Mouse (Mus musculus): Measurements from ENCODE around the gene Sugct.

Gene Sugct

GRCm38 (mm10) chr13:17038341-17038740, 657.0 kb downstream of the Sugct start:
- DNase-seq (ENCODE audit: low spot score), result no peak

GRCm38 (mm10) chr13:17037899-17038298, 657.5 kb downstream of the Sugct start:
- no peak for DNase-seq (ENCODE audit: low spot score)

- DNase-seq (ENCODE audit: low spot score), result no peak
These were observed 664.6 kb downstream of the Sugct start for GRCm38 (mm10) chr13:17030761-17031160.

- DNase-seq (ENCODE audit: low spot score), result peak; percentile 41
These were observed 666.8 kb downstream of the Sugct start for GRCm38 (mm10) chr13:17028595-17028994.

GRCm38 (mm10) chr13:17027846-17028529, 667.4 kb downstream of the Sugct start:
- DNase-seq (ENCODE audit: low spot score), result no peak

- DNase-seq (ENCODE audit: low spot score), result no peak
These were observed 668.4 kb downstream of the Sugct start for GRCm38 (mm10) chr13:17027001-17027400.

GRCm38 (mm10) chr13:16996464-16996863, 698.9 kb downstream of the Sugct start:
- DNase-seq (ENCODE audit: low spot score), result no peak

GRCm38 (mm10) chr13:16995321-16995720, 700.0 kb downstream of the Sugct start:
- DNase-seq (ENCODE audit: low spot score), result no peak

GRCm38 (mm10) chr13:16977743-16978142, 717.6 kb downstream of the Sugct start:
- DNase-seq (ENCODE audit: low spot score), result no peak

- no peak for DNase-seq (ENCODE audit: low spot score)
These were observed 724.1 kb downstream of the Sugct start for GRCm38 (mm10) chr13:16971277-16971676.

- DNase-seq (ENCODE audit: low spot score), result no peak
These were observed 726.4 kb downstream of the Sugct start for GRCm38 (mm10) chr13:16968995-16969394.

- no peak for DNase-seq (ENCODE audit: low spot score)
These were observed 730.4 kb downstream of the Sugct start for GRCm38 (mm10) chr13:16964823-16965475.

GRCm38 (mm10) chr13:16952045-16952444, 743.3 kb downstream of the Sugct start:
- no peak for DNase-seq (ENCODE audit: low spot score)

- no peak for DNase-seq (ENCODE audit: low spot score)
These were observed 755.9 kb downstream of the Sugct start for GRCm38 (mm10) chr13:16939466-16939811.

GRCm38 (mm10) chr13:16938552-16939465, 756.5 kb downstream of the Sugct start:
- DNase-seq (ENCODE audit: low spot score), result no peak

GRCm38 (mm10) chr13:16937422-16938202, 757.7 kb downstream of the Sugct start:
- DNase-seq (ENCODE audit: low spot score), result no peak

GRCm38 (mm10) chr13:16935029-16935428, 760.3 kb downstream of the Sugct start:
- no peak for DNase-seq (ENCODE audit: low spot score)

GRCm38 (mm10) chr13:16933600-16933999, 761.8 kb downstream of the Sugct start:
- DNase-seq (ENCODE audit: low spot score), result no peak

- no peak for DNase-seq (ENCODE audit: low spot score)
These were observed 774.0 kb downstream of the Sugct start for GRCm38 (mm10) chr13:16921305-16921704.

GRCm38 (mm10) chr13:16915697-16916096, 779.7 kb downstream of the Sugct start:
- DNase-seq (ENCODE audit: low spot score), result no peak

GRCm38 (mm10) chr13:16912214-16912613, 783.1 kb downstream of the Sugct start:
- no peak for DNase-seq (ENCODE audit: low spot score)

GRCm38 (mm10) chr13:16906974-16907373, 788.4 kb downstream of the Sugct start:
- DNase-seq (ENCODE audit: low spot score), result no peak
